Mouse (Mus musculus) neutrophil, adult 5-6 weeks (primary cell): ENCODE results near the gene Kmt2c. TPM values are rescaled to one million over a fixed set of nuclear protein-coding genes. Genes with fewer than 3 reads are reported as not detected.
"Not testable (repeated sequence)": the region's sequence is repeated elsewhere in the genome, so short reads cannot be mapped to it uniquely, and the experiment has no call there.

ENCODE experiments used
- ATAC-seq: fragments of 151-379, 151-347 bp; 2 replicates; pipeline ENCODE4 v1.8.0; 2017; ENCODE audit warnings: mild to moderate bottlenecking, moderate TSS enrichment; ENCODE audit not compliant: insufficient number of reproducible peaks, poor library complexity, low FRiP score, severe bottlenecking; ENCODE audit errors: extremely low read depth
- total RNA-seq: library from RNA; stranded (forward); fragments of 200-1000 nt; gene quantifications from 2 replicates; pipeline ENCODE4 v1.2.3, GENCODE M21; 2017

Gene Kmt2c
- total RNA-seq, 1 experiment from 2014 or later: 144 TPM

GRCm38 (mm10) chr5:25254491-25254890 lies 244.1 kb downstream of the Kmt2c start:
- ATAC-seq: no peak

GRCm38 (mm10) chr5:25252825-25253544 lies 245.6 kb downstream of the Kmt2c start:
- ATAC-seq: no peak

GRCm38 (mm10) chr5:25252423-25252822 lies 246.2 kb downstream of the Kmt2c start:
- ATAC-seq: no peak

GRCm38 (mm10) chr5:25247036-25247435 lies 251.5 kb downstream of the Kmt2c start:
- no peak for ATAC-seq

- no peak for ATAC-seq
Measured at GRCm38 (mm10) chr5:25246473-25246865, 252.1 kb downstream of the Kmt2c start.

- ATAC-seq: no peak
Measured at GRCm38 (mm10) chr5:25245806-25246472, 252.6 kb downstream of the Kmt2c start.

GRCm38 (mm10) chr5:25243101-25243500 lies 255.5 kb downstream of the Kmt2c start:
- ATAC-seq: no peak

GRCm38 (mm10) chr5:25224377-25224776 lies 274.2 kb downstream of the Kmt2c start:
- not testable (repeated sequence) for ATAC-seq

- peak; percentile 81 for ATAC-seq
Measured at GRCm38 (mm10) chr5:25222752-25223702, 275.6 kb downstream of the Kmt2c start, which contains the start of gene E130116L18Rik. Gene E130116L18Rik (minus strand): TSS chr5:25223153.

Other genes with a start within 250 kb of the Kmt2c start
- gene Cct8l1, start 17.3 kb upstream of the Kmt2c start, total RNA-seq: not detected in 2 replicates
- gene Xrcc2, start 207.0 kb upstream of the Kmt2c start, total RNA-seq: 2.6 and 3.2 TPM in 2 replicates